Mouse (Mus musculus): ENCODE measurements at regions not wholly inside any gene's neighbourhood (a gene's known extent, or its start where the extent isn't known, plus 50 kb on each side); places are given as distances from the start of the nearest gene placed in this dataset.

DNA sequence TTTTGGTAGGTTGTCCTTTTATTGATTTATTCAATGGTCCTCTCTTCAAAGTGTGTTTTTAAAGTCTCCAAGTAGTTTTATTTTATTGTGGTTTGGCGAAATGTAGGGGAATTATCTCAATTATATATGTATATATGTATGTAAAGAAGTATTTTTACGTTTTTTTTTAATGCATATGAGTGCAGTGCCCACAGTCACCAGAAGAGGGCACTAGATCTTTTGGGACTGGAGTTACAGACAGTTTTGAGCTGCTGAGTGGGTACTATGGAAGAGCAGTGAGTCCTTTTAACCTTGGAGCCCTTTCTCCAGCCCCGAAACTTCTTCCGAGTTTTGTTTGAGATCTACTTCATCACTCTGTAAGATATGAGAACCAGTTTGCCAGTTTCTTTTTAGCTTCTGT, 59.5 kb upstream of the Agtr2 start:
- no peak for TF ChIP-seq POLR2A (IDR thresholded peaks at IDR 0.05; ENCODE audit: insufficient read length, low read depth)
- no peak for TF ChIP-seq MAX (IDR thresholded peaks at IDR 0.05; ENCODE audit: low read depth)

All from myocyte (in vitro differentiated cells).